Mouse (Mus musculus) CD4-positive, CD25-positive, alpha-beta regulatory T cell, adult 9 weeks (primary cell): Measurements from ENCODE around the gene Zfyve28. TPM values are rescaled to one million over a fixed set of nuclear protein-coding genes. Genes with fewer than 3 reads are reported as not detected.

Experiments used
- polyA plus RNA-seq: library from polyadenylated mRNA; unstranded; fragments of 100-300 nt; shearing (Covaris generic); gene quantifications from one replicate; pipeline ENCODE4 v1.2.1, GENCODE M21; 2017

Zfyve28 gene
- 3.8 TPM for polyA plus RNA-seq

DNA sequence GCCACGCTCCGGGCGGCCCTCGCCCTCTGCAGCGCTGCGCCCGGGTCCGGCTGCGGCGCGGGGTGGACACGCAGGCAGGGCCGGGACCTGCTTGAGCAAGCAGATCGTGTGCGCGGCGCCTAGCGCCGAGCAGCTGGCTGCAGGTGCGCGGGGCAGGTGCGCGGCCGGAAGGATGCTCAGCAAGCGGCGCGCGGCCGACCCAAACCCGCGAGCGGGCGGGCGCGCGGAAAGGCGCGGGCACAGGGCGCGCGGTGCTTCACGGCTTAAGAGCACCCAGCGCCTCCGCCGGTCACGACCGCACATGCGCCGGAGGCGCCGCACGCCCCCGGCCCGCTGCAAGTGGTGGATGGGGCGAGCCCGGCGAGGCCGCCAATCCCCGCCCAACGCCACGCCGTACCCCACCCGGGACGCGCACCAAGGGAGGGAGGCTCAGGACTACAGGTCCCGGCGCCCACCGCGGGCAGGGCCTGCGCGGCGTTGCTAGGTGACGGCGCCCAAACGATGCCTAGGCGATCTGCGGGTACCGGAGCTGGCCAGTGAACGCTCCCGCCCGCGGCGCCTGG lies at the start of gene Zfyve28, which contains the start of gene Cfap99:
Gene Zfyve28, minus strand, starts transcription at position 296 of the 563 bp plus-strand sequence.
Gene Cfap99, plus strand, starts transcription at position 447 of the 563 bp plus-strand sequence.

DNA sequence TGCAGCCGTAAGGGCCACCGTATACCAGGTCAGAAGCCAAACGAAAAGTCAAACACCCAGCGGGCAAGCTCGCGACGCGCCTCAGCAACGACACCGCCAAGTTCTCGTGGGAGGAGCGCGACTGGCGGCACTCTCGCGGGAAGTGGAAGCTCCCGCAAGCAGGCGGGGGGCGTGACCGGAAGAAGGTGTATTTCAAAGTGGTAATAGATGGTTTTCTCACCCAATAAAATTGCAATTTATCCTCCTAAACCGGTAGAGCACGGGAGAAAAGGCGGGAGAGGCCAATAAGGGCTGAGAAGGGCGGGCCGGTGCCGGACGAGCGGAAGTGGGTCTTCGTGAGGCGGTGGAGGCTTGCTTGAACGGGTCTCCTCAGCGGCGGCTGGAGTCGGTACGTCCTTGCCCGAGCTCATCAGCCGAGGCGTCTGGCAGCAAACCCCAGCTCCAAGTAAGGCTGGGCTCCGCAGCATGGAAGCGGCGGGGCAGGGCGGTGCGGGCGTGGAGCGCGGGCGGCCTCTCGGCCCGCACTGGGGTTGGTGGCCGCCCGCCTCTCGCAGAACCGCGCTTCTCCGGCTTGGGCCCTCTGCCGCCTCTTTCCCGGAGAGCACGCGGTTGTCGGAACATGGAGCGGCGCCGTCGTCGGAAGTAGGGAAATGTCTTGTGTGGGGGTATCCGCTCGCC lies 48.0 kb upstream of the Zfyve28 start, which contains the start of gene Rnf4:
Gene Rnf4, plus strand, starts transcription at position 193 of the 678 bp plus-strand sequence.

DNA sequence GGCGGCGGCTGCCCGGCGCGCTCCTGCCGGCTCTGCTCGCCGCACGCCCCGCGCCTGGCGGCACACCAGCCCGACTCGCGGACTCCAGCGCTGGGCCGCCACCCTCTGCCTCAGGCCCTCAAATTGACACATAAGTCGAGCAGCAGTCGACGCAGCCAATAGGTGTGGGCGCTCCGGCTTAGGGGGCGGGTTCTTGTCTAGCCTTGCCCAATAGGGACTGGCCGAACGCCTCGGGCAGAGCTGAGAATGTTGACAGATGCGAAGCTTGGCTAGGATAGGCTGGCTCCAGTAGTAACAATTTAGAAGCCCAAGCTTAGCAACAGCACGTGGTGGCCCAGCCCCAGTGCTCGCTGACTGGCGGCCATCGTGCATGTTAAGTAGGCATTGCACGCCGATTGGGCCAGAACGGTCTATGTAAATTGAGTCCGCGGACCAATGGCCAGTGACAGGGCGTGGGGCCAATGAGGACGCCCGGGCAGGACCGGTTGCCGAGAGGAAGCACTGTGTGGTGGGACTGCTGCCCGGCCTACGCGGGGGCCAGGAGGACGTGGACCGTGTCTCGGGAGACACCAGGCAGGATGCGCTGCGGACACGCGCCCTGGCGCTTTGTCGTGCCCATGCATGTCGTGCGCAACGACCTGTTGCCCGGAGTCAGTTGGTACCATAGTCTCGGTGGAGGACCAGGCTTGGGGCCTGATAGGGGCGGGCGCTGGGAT lies 100.5 kb downstream of the Zfyve28 start, which contains the start of gene Mxd4:
Gene Mxd4, minus strand, starts transcription at position 120 of the 716 bp plus-strand sequence.

DNA sequence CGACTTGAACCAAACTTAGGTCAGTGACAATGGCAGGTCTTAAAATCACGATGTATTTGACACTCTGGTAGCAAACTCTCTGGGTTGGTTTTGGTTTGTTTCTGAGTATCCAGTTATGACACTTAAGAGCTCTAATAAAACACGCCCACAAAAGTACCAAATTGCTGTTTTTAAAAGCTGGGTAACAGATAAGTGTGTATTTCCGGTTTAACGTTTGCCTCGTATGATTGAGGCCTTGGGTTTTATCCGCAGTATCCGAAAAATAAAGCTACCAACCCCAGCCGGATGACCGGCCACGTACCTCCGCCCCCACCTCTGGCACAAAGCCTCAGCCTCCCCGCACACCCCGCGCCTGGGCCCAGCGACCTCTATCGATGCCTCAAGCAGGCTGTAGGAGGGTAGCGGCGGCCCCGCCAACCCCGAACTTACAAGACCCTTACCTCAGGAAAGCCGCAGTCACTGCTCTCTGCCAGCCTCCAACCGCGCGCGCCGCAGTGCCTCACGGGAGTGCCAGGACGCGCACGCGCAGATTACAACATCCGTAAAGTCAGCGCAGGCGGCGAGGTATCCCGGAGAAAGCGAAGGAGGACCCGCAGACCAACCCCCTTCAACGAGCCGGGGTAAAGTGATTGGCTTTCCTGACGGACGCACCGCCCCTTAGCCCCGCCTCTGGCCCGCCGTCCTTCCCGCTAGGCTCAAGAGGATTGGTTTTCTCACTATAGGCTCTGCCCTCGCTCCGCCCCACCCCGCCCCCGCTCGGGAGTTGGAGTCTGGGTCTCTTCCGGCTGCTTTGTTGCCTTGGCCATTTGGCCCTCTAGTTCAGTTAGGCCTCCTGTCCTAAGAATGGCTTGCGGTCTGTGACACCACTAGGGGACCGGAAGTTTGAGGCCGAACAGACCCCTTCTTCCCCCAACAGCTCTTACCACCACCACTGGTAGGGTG lies 119.0 kb downstream of the Zfyve28 start, which contains the start of the genes Poln and Haus3:
Gene Poln, minus strand, starts transcription at position 499 of the 942 bp plus-strand sequence.
Gene Haus3, minus strand, starts transcription at position 578 of the 942 bp plus-strand sequence.

Other genes with a start within 250 kb of the Zfyve28 start
- gene Poln, start 119.0 kb downstream of the Zfyve28 start, polyA plus RNA-seq = 0.98 TPM
- 85.4 TPM for gene Haus3, start 118.9 kb downstream of the Zfyve28 start, polyA plus RNA-seq
- gene Mxd4, start 100.7 kb downstream of the Zfyve28 start, polyA plus RNA-seq = 41.2 TPM
- gene Cfap99, start 151 bp upstream of the Zfyve28 start, polyA plus RNA-seq = not detected
- 167 TPM for gene Rnf4, start 47.8 kb upstream of the Zfyve28 start, polyA plus RNA-seq
- gene Fam193a, start 81.5 kb upstream of the Zfyve28 start, polyA plus RNA-seq = 6.8 TPM
- 22.1 TPM for gene Tnip2, start 225.5 kb upstream of the Zfyve28 start, polyA plus RNA-seq
- 21.5 TPM for gene Sh3bp2, start 237.4 kb upstream of the Zfyve28 start, polyA plus RNA-seq